Mouse (Mus musculus) thymus, adult 2 months (tissue): ENCODE data around the gene Cnot10.

Experiments
- CTCF ChIP-seq: fragments of 200-500 bp; IDR thresholded peaks from 2 replicates; pipeline ENCODE4 v1.5.1; 2012; ENCODE audit warnings: mild to moderate bottlenecking, control low read depth, low read length, moderate library complexity, borderline replicate concordance; ENCODE audit not compliant: control insufficient read depth, poor library complexity, insufficient read depth; ENCODE audit errors: extremely low read depth
- POLR2A ChIP-seq: fragments of 200-500 bp; IDR thresholded peaks from 2 replicates; pipeline ENCODE4 v1.6.1; 2012; ENCODE audit warnings: mild to moderate bottlenecking, low read length, control low read depth, moderate library complexity; ENCODE audit not compliant: control insufficient read depth, poor library complexity, insufficient read depth; ENCODE audit errors: extremely low read depth

- TF ChIP-seq CTCF (no peak), POLR2A (no peak)
These were observed 18.8 kb downstream of the Cnot10 start for GRCm38 (mm10) chr9:114621149-114621548.
